Mouse (Mus musculus) MEL (cell line): ENCODE results near the gene Chkb. TPM values are rescaled to one million over a fixed set of nuclear protein-coding genes. Genes with fewer than 3 reads are reported as not detected.

Experiments
- DNase-seq: peaks from one replicate; pipeline ENCODE4 v3.0.0; 2011; ENCODE audit warnings: low read depth, low spot score
- H3K27ac ChIP-seq: 2 replicates; pipeline ENCODE4 v1.5.1; 2012; ENCODE audit warnings: low read depth, mild to moderate bottlenecking, control low read depth, low read length, moderate library complexity; ENCODE audit not compliant: control insufficient read depth
- H3K27me3 ChIP-seq, 2 experiments: fragments of 150-350 bp in 1 of 2; sonication (generic) in 1 of 2; 2 replicates each; pipeline ENCODE4 v1.6.1; 2012; ENCODE audit warnings: low read length in 2 of 2, mild to moderate bottlenecking in 2 of 2, improper control_type of control experiment in 1 of 2, moderate library complexity in 1 of 2; ENCODE audit not compliant: insufficient read depth in 2 of 2, control insufficient read depth in 1 of 2
- H3K36me3 ChIP-seq, 2 experiments: 2 replicates each; pipeline ENCODE4 v1.6.1; 2012 to 2014; ENCODE audit warnings: low read length in 2 of 2, improper control_type of control experiment in 1 of 2, inconsistent platforms in 1 of 2, mild to moderate bottlenecking in 1 of 2; ENCODE audit not compliant: insufficient read depth in 2 of 2, control insufficient read depth in 1 of 2
- H3K4me1 ChIP-seq, 2 experiments: fragments of 150-350 bp in 1 of 2; sonication (generic) in 1 of 2; 2 replicates each; pipeline ENCODE4 v1.6.1; 2012; ENCODE audit warnings: low read length in 2 of 2, improper control_type of control experiment in 1 of 2, mild to moderate bottlenecking in 1 of 2; ENCODE audit not compliant: insufficient read depth in 2 of 2, control insufficient read depth in 1 of 2
- H3K4me3 ChIP-seq, 2 experiments: fragments of 150-350 bp in 1 of 2; sonication (generic) in 1 of 2; 2 replicates each; pipeline ENCODE4 v1.5.1; 2012; ENCODE audit warnings: low read depth in 2 of 2, low read length in 2 of 2, mild to moderate bottlenecking in 2 of 2, moderate library complexity in 2 of 2, control low read depth in 1 of 2, improper control_type of control experiment in 1 of 2; ENCODE audit not compliant: control insufficient read depth in 1 of 2, insufficient read depth in 1 of 2
- H3K79me2 ChIP-seq: 2 replicates; pipeline ENCODE4 v1.6.1; 2012; ENCODE audit warnings: mild to moderate bottlenecking, low read length, moderate library complexity; ENCODE audit not compliant: control insufficient read depth, poor library complexity, insufficient read depth
- H3K9ac ChIP-seq: 2 replicates; pipeline ENCODE4 v1.6.1; 2012; ENCODE audit warnings: low read depth, mild to moderate bottlenecking, control low read depth, low read length, moderate library complexity; ENCODE audit not compliant: control insufficient read depth, poor library complexity, severe bottlenecking
- H3K9me3 ChIP-seq: fragments of 150-350 bp; sonication (generic); replicated peaks from 2 replicates; pipeline ENCODE4 v1.6.1; 2012; ENCODE audit warnings: mild to moderate bottlenecking, low read length, improper control_type of control experiment, moderate library complexity; ENCODE audit not compliant: insufficient read depth
- BHLHE40 ChIP-seq: IDR thresholded peaks from 2 replicates; pipeline ENCODE4 v1.6.1; 2012; ENCODE audit warnings: low read depth, mild to moderate bottlenecking, inconsistent platforms, low read length, improper control_type of control experiment, borderline replicate concordance
- CHD1 ChIP-seq: IDR thresholded peaks from 2 replicates; pipeline ENCODE4 v1.6.1; 2012; ENCODE audit warnings: low read depth, mild to moderate bottlenecking, inconsistent platforms, low read length, improper control_type of control experiment
- CHD2 ChIP-seq: IDR thresholded peaks from 2 replicates; pipeline ENCODE4 v1.6.1; 2011; ENCODE audit warnings: low read length, improper control_type of control experiment
- ELF1 ChIP-seq: IDR thresholded peaks from 2 replicates; pipeline ENCODE4 v1.6.1; 2014; ENCODE audit warnings: low read depth, mild to moderate bottlenecking, inconsistent platforms, low read length, improper control_type of control experiment, moderate library complexity
- EP300 ChIP-seq, 2 experiments: IDR thresholded peaks; 2 replicates each; pipeline ENCODE4 v1.6.1; 2011; ENCODE audit warnings: improper control_type of control experiment in 2 of 2, low read length in 2 of 2, low read depth in 1 of 2, mild to moderate bottlenecking in 1 of 2
- ETS1 ChIP-seq: IDR thresholded peaks from 2 replicates; pipeline ENCODE4 v1.6.1; 2012; ENCODE audit warnings: low read depth, mild to moderate bottlenecking, inconsistent platforms, low read length, improper control_type of control experiment, moderate library complexity
- GABPA ChIP-seq: IDR thresholded peaks from 2 replicates; pipeline ENCODE4 v1.6.1; 2012; ENCODE audit warnings: low read depth, mild to moderate bottlenecking, inconsistent platforms, low read length, improper control_type of control experiment, moderate library complexity
- GATA1 ChIP-seq: IDR thresholded peaks from 2 replicates; pipeline ENCODE4 v1.6.1; 2011; ENCODE audit warnings: low read depth, low read length, improper control_type of control experiment
- JUND ChIP-seq: IDR thresholded peaks from 2 replicates; pipeline ENCODE4 v1.6.1; 2011; ENCODE audit warnings: low read depth, mild to moderate bottlenecking, improper control_type of control experiment, low read length
- MAX ChIP-seq: IDR thresholded peaks from 2 replicates; pipeline ENCODE4 v1.6.1; 2011; ENCODE audit warnings: low read length, improper control_type of control experiment
- MEF2A ChIP-seq: IDR thresholded peaks from 2 replicates; pipeline ENCODE4 v1.6.1; 2014; ENCODE audit warnings: low read depth, mild to moderate bottlenecking, inconsistent platforms, low read length, improper control_type of control experiment; ENCODE audit not compliant: poor library complexity, insufficient replicate concordance, severe bottlenecking; ENCODE audit errors: extremely low read depth
- MXI1 ChIP-seq: IDR thresholded peaks from 2 replicates; pipeline ENCODE4 v1.6.1; 2011; ENCODE audit warnings: mild to moderate bottlenecking, low read depth, low read length, improper control_type of control experiment
- NELFE ChIP-seq: IDR thresholded peaks from 2 replicates; pipeline ENCODE4 v1.6.1; 2011; ENCODE audit warnings: low read depth, low read length, improper control_type of control experiment
- POLR2AphosphoS2 ChIP-seq: IDR thresholded peaks from 2 replicates; pipeline ENCODE4 v1.6.1; 2011; ENCODE audit warnings: low read length, improper control_type of control experiment
- POLR2AphosphoS5 ChIP-seq: IDR thresholded peaks from 2 replicates; pipeline ENCODE4 v1.6.1; 2012; ENCODE audit warnings: low read depth, borderline replicate concordance, mild to moderate bottlenecking, inconsistent platforms, low read length, moderate library complexity, mixed read lengths
- RCOR1 ChIP-seq: IDR thresholded peaks from 2 replicates; pipeline ENCODE4 v1.6.1; 2012; ENCODE audit warnings: low read depth, mild to moderate bottlenecking, inconsistent platforms, low read length, improper control_type of control experiment
- TBP ChIP-seq: IDR thresholded peaks from 2 replicates; pipeline ENCODE4 v1.8.0; 2011; ENCODE audit warnings: low read depth, low read length, improper control_type of control experiment
- UBTF ChIP-seq: IDR thresholded peaks from 2 replicates; pipeline ENCODE4 v1.6.1; 2012; ENCODE audit warnings: low read depth, mild to moderate bottlenecking, inconsistent platforms, low read length, improper control_type of control experiment, moderate library complexity, borderline replicate concordance; ENCODE audit not compliant: insufficient read depth
- USF1 ChIP-seq: IDR thresholded peaks from 2 replicates; pipeline ENCODE4 v1.6.1; 2014; ENCODE audit warnings: low read depth, mild to moderate bottlenecking, inconsistent platforms, low read length, improper control_type of control experiment, moderate library complexity
- USF2 ChIP-seq, 2 experiments: IDR thresholded peaks; 2 replicates each; pipeline ENCODE4 v1.6.1; 2011 to 2012; ENCODE audit warnings: improper control_type of control experiment in 2 of 2, low read length in 2 of 2, borderline replicate concordance in 1 of 2, inconsistent platforms in 1 of 2, low read depth in 1 of 2, mild to moderate bottlenecking in 1 of 2; ENCODE audit not compliant: insufficient read depth in 1 of 2
- ZC3H11A ChIP-seq: IDR thresholded peaks from 2 replicates; pipeline ENCODE4 v1.6.1; 2012; ENCODE audit warnings: low read depth, mild to moderate bottlenecking, inconsistent platforms, low read length, improper control_type of control experiment
- polyA plus RNA-seq, 2 experiments: library from polyadenylated mRNA; stranded (reverse) in 1 of 2; unstranded in 1 of 2; fragments of >175 nt in 1 of 2; fragments of >200 nt in 1 of 2; gene quantifications; 2 replicates each; pipeline versions ENCODE4 v1.2.1 to v1.2.4; 2012; ENCODE audit warnings: low replicate concordance in 2 of 2, low read depth in 1 of 2; ENCODE audit not compliant: insufficient read length in 2 of 2, insufficient read depth in 1 of 2, missing spikeins in 1 of 2
- total RNA-seq: library from RNA; depleted of rRNA; stranded (reverse); fragments of 300-350 nt; gene quantifications from 2 replicates; pipeline ENCODE4 v1.2.3, GENCODE M21; 2012

Gene Chkb
- total and polyA plus RNA-seq, 3 experiments: 19.3 to 51.3 TPM; not detected in 1

- H3K4me1 ChIP-seq: no peaks in the 10 kb centered on the region
- no peak for DNase-seq
- peaks cover 0 to 2% of the 10 kb centered on the region in 2 experiments; a peak in 1 of 4 replicates for H3K27me3 ChIP-seq
- TF ChIP-seq CHD1: no peak
- no peak for TF ChIP-seq BHLHE40
- TF ChIP-seq POLR2AphosphoS5: no peak
- no peak for TF ChIP-seq JUND
- no peak for TF ChIP-seq UBTF
- TF ChIP-seq MAX: no peak
- TF ChIP-seq POLR2AphosphoS2: no peak
- TF ChIP-seq USF2 (IDR thresholded peaks at IDR 0.05; ENCODE audit: borderline replicate concordance in 1 of 2, insufficient read depth in 1 of 2, low read depth in 1 of 2, low read length in 2 of 2): no peak
- TF ChIP-seq CHD2: no peak
- TF ChIP-seq GATA1: no peak
- TF ChIP-seq RCOR1: no peak
- TF ChIP-seq ELF1: no peak
- TF ChIP-seq ETS1: no peak
- no peak for TF ChIP-seq GABPA
- no peak for TF ChIP-seq TBP
- no peak for TF ChIP-seq EP300 (IDR thresholded peaks at IDR 0.05; ENCODE audit: low read depth in 1 of 2, low read length in 2 of 2)
- no peak for TF ChIP-seq MEF2A
- TF ChIP-seq ZC3H11A: no peak
- H3K9ac ChIP-seq: no peak overlapping the region
- H3K9me3 ChIP-seq: no peaks in the 10 kb centered on the region
- no peak overlapping the region for H3K27ac ChIP-seq
- no peak overlapping the region for H3K4me3 ChIP-seq
- no peaks in the 10 kb centered on the region for H3K36me3 ChIP-seq
- H3K79me2 ChIP-seq: no peaks in the 10 kb centered on the region
Measured at GRCm38 (mm10) chr15:89458942-89459341, 29.2 kb upstream of the Chkb start.

- no peaks in the 10 kb centered on the region for H3K4me1 ChIP-seq
- H3K27me3 ChIP-seq: peaks cover 0 to 2% of the 10 kb centered on the region in 2 experiments; a peak in 1 of 4 replicates
- no peak overlapping the region for H3K27ac ChIP-seq
- H3K9ac ChIP-seq: no peak overlapping the region
- no peak overlapping the region for H3K4me3 ChIP-seq
- H3K9me3 ChIP-seq: no peaks in the 10 kb centered on the region
- DNase-seq: no peak
- H3K79me2 ChIP-seq: no peaks in the 10 kb centered on the region
- TF ChIP-seq USF1 (no peak), RCOR1 (no peak), GATA1 (no peak), NELFE (no peak), MXI1 (no peak), CHD2 (no peak), GABPA (no peak), CHD1 (no peak)
- TF ChIP-seq, all 39 proteins: peak for 0
- no peaks in the 10 kb centered on the region for H3K36me3 ChIP-seq
Measured at GRCm38 (mm10) chr15:89455642-89456041, 25.9 kb upstream of the Chkb start.
